Mouse (Mus musculus) limb, embryonic 11.5 days (tissue): ENCODE results near the gene Srf. TPM values are rescaled to one million over a fixed set of nuclear protein-coding genes. Genes with fewer than 3 reads are reported as not detected.

Source experiments
- microRNA-seq: library from miRNA; unstranded; fragments of <30 nt; microRNA quantifications from one replicate; pipeline ENCODE4, GENCODE M21; 2016
- polyA plus RNA-seq: library from polyadenylated mRNA; unstranded; fragments of >200 nt; fragmentation: Nextera tagmentation; extraction: Ambion mirVana; gene quantifications from 2 replicates; pipeline ENCODE4 v1.2.1, GENCODE M21; 2014

The Srf gene
- polyA plus RNA-seq, 1 experiment from 2014 or later: 8.3 TPM

Small RNA genes within 50 kb of the gene (microRNA-seq; reads per million reads assigned to microRNA genes)
- not detected for gene Mir6976

Other genes starting within 250 kb of the Srf start
- gene Abcc10, start 227.8 kb downstream of the Srf start, polyA plus RNA-seq: 5.0 and 5.8 TPM in 2 replicates
- gene Zfp318, start 172.4 kb downstream of the Srf start, polyA plus RNA-seq: 16.1 and 17.0 TPM in 2 replicates
- gene Crip3, start 127.2 kb downstream of the Srf start, polyA plus RNA-seq: 0.31 TPM in 1 of 2 replicates, not detected in the other
- not detected in 2 replicates for gene Slc22a7, start 117.7 kb downstream of the Srf start, polyA plus RNA-seq
- 0.27 and 0.58 TPM in 2 replicates for gene Ttbk1, start 68.5 kb downstream of the Srf start, polyA plus RNA-seq
- gene Dnph1, start 59.5 kb downstream of the Srf start, polyA plus RNA-seq: 59.7 and 62.3 TPM in 2 replicates
- 3.8 and 3.9 TPM in 2 replicates for gene Cul9, start 9.8 kb downstream of the Srf start, polyA plus RNA-seq
- gene Ptk7, start 73.3 kb upstream of the Srf start, polyA plus RNA-seq: 50.3 and 60.4 TPM in 2 replicates
- 23.8 and 25.7 TPM in 2 replicates for gene Klc4, start 89.8 kb upstream of the Srf start, polyA plus RNA-seq
- gene Mrpl2, start 90.1 kb upstream of the Srf start, polyA plus RNA-seq: 106 and 126 TPM in 2 replicates
- 34.6 and 36.3 TPM in 2 replicates for gene Cul7, start 94.2 kb upstream of the Srf start, polyA plus RNA-seq
- gene Rrp36, start 118.2 kb upstream of the Srf start, polyA plus RNA-seq: 59.8 and 61.3 TPM in 2 replicates
- 153 and 160 TPM in 2 replicates for gene Mea1, start 122.6 kb upstream of the Srf start, polyA plus RNA-seq
- 117 and 121 TPM in 2 replicates for gene Klhdc3, start 124.7 kb upstream of the Srf start, polyA plus RNA-seq
- gene Ppp2r5d, start 148.9 kb upstream of the Srf start, polyA plus RNA-seq: 122 and 135 TPM in 2 replicates
- 18.1 and 18.5 TPM in 2 replicates for gene Pex6, start 155.3 kb upstream of the Srf start, polyA plus RNA-seq
- 0.35 TPM in 1 of 2 replicates, not detected in the other for gene Gnmt, start 173.0 kb upstream of the Srf start, polyA plus RNA-seq
- 49.1 and 52.4 TPM in 2 replicates for gene Cnpy3, start 196.0 kb upstream of the Srf start, polyA plus RNA-seq
- gene Ptcra, start 207.5 kb upstream of the Srf start, polyA plus RNA-seq: 0.48 and 0.91 TPM in 2 replicates
- gene 2310039H08Rik, start 216.5 kb upstream of the Srf start, polyA plus RNA-seq: 41.8 and 43.4 TPM in 2 replicates
- gene Rpl7l1, start 226.5 kb upstream of the Srf start, polyA plus RNA-seq: 195 and 196 TPM in 2 replicates